Mouse (Mus musculus): ENCODE data around the gene Prkag2.

GRCm38 (mm10) chr5:25119148-25119547 is 18.7 kb upstream of the Prkag2 start:
- TF ChIP-seq CTCF (conservative IDR thresholded peaks at IDR 0.05; ENCODE audit: low read length) = no peak
- TF ChIP-seq POU5F1 (IDR thresholded peaks at IDR 0.05; ENCODE audit: borderline replicate concordance, low read length) = no peak

All from E14TG2a.4 (cell line).